Mouse (Mus musculus): ENCODE measurements around the gene Dhrs9.
"Not testable (repeated sequence)": the region's sequence is repeated elsewhere in the genome, so short reads cannot be mapped to it uniquely, and the experiment has no call there.

The Dhrs9 gene

GRCm38 (mm10) chr2:69380281-69380680 is at the start of gene Dhrs9:
Gene Dhrs9, plus strand, starts transcription at chr2:69380445.
- peak; percentile 47 for DNase-seq

GRCm38 (mm10) chr2:69331523-69331922 is 48.7 kb upstream of the Dhrs9 start:
- not testable (repeated sequence) for DNase-seq

GRCm38 (mm10) chr2:69341506-69341905 is 38.7 kb upstream of the Dhrs9 start:
- DNase-seq = no peak

GRCm38 (mm10) chr2:69342496-69343221 is 37.6 kb upstream of the Dhrs9 start, which contains the start of gene Abcb11:
Gene Abcb11, minus strand, starts transcription at chr2:69342616.
- DNase-seq = no peak

- not testable (repeated sequence) for DNase-seq
These were observed 24.8 kb upstream of the Dhrs9 start for GRCm38 (mm10) chr2:69355402-69355801.

- DNase-seq = no peak
These were observed 15.4 kb upstream of the Dhrs9 start for GRCm38 (mm10) chr2:69364831-69365230.

- no peak for DNase-seq
These were observed 15.0 kb upstream of the Dhrs9 start for GRCm38 (mm10) chr2:69365275-69365674.

- no peak for DNase-seq
These were observed 3.5 kb upstream of the Dhrs9 start for GRCm38 (mm10) chr2:69376780-69377179.

GRCm38 (mm10) chr2:69379801-69380200 is 444 bp upstream of the Dhrs9 start:
- DNase-seq = no peak

GRCm38 (mm10) chr2:69381740-69382139 is 1.5 kb downstream of the Dhrs9 start:
- DNase-seq = no peak

GRCm38 (mm10) chr2:69382838-69383237 is 2.6 kb downstream of the Dhrs9 start:
- DNase-seq = no peak

GRCm38 (mm10) chr2:69386118-69386871 is 6.0 kb downstream of the Dhrs9 start:
- DNase-seq = no peak

- DNase-seq = no peak
These were observed 13.7 kb downstream of the Dhrs9 start for GRCm38 (mm10) chr2:69393947-69394346.

GRCm38 (mm10) chr2:69395597-69396248 is 15.5 kb downstream of the Dhrs9 start:
- no peak for DNase-seq

GRCm38 (mm10) chr2:69396760-69397435 is 16.7 kb downstream of the Dhrs9 start:
- no peak for DNase-seq

GRCm38 (mm10) chr2:69400866-69401604 is 20.8 kb downstream of the Dhrs9 start:
- no peak for DNase-seq

- DNase-seq = no peak
These were observed 21.6 kb downstream of the Dhrs9 start for GRCm38 (mm10) chr2:69401891-69402290.

- DNase-seq = no peak
These were observed 22.1 kb downstream of the Dhrs9 start for GRCm38 (mm10) chr2:69402309-69402708.

- no peak for DNase-seq
These were observed 25.4 kb downstream of the Dhrs9 start for GRCm38 (mm10) chr2:69405692-69406091.

- DNase-seq = no peak
These were observed 34.3 kb downstream of the Dhrs9 start for GRCm38 (mm10) chr2:69414539-69414938.

- DNase-seq = no peak
These were observed 34.8 kb downstream of the Dhrs9 start for GRCm38 (mm10) chr2:69415070-69415469.

- DNase-seq = no peak
These were observed 38.1 kb downstream of the Dhrs9 start for GRCm38 (mm10) chr2:69418294-69418881.
